Mouse (Mus musculus) ES-E14 (cell line): ENCODE measurements at regions not wholly inside any gene's neighbourhood (a gene's known extent, or its start where the extent isn't known, plus 50 kb on each side); places are given as distances from the start of the nearest gene placed in this dataset.

Experiments
- CHD2 ChIP-seq: IDR thresholded peaks from 2 replicates; pipeline ENCODE4 v1.6.1; 2014; ENCODE audit warnings: mild to moderate bottlenecking, low read depth, low read length, inconsistent platforms
- HCFC1 ChIP-seq: IDR thresholded peaks from 2 replicates; pipeline ENCODE4 v1.6.1; 2012; ENCODE audit warnings: low read length, inconsistent platforms, borderline replicate concordance; ENCODE audit not compliant: insufficient read depth
- ZNF384 ChIP-seq: IDR thresholded peaks from 2 replicates; pipeline ENCODE4 v1.6.1; 2012; ENCODE audit warnings: low read depth, low read length, inconsistent platforms

- no peak for TF ChIP-seq ZNF384
- TF ChIP-seq CHD2, result no peak
- no peak for TF ChIP-seq HCFC1
Observed at GRCm38 (mm10) chr13:52726525-52726924, 143.6 kb downstream of the Syk start.
